Mouse (Mus musculus) stomach, embryonic 14.5 days (tissue): ENCODE results near the gene Actr1a. TPM values are rescaled to one million over a fixed set of nuclear protein-coding genes. Genes with fewer than 3 reads are reported as not detected.

Experiments
- ATAC-seq: fragments of 200-750 bp; cut with Nextera tagmentation; 2 replicates; pipeline ENCODE4 v1.8.0; 2017; ENCODE audit warnings: low read depth, moderate TSS enrichment; ENCODE audit not compliant: insufficient number of reproducible peaks, insufficient read depth, low FRiP score
- H3K27ac ChIP-seq: fragments of 300-500 bp; sonication (generic); 2 replicates; pipeline ENCODE4 v1.5.1; 2014; ENCODE audit warnings: mild to moderate bottlenecking, low read length, moderate library complexity, mixed read lengths
- H3K27me3 ChIP-seq: fragments of 300-500 bp; sonication (generic); 2 replicates; pipeline ENCODE4 v1.6.1; 2014; ENCODE audit warnings: low read length, control low read depth, mixed read lengths; ENCODE audit not compliant: control insufficient read depth, insufficient read depth
- H3K36me3 ChIP-seq: fragments of 300-500 bp; sonication (generic); 2 replicates; pipeline ENCODE4 v1.6.1; 2014; ENCODE audit warnings: mild to moderate bottlenecking, control low read depth, low read length, moderate library complexity, mixed read lengths; ENCODE audit not compliant: control insufficient read depth, insufficient read depth
- H3K4me1 ChIP-seq: fragments of 300-500 bp; sonication (generic); 2 replicates; pipeline ENCODE4 v1.6.1; 2014; ENCODE audit warnings: low read length, control low read depth, mixed read lengths; ENCODE audit not compliant: control insufficient read depth, insufficient read depth
- H3K4me2 ChIP-seq: fragments of 300-500 bp; sonication (generic); replicated peaks from 2 replicates; pipeline ENCODE4 v1.6.1; 2014; ENCODE audit warnings: low read depth, low read length, control low read depth
- H3K4me3 ChIP-seq: fragments of 300-500 bp; sonication (generic); 2 replicates; pipeline ENCODE4 v1.5.1; 2014; ENCODE audit warnings: low read depth, low read length, control low read depth
- H3K9ac ChIP-seq: fragments of 300-500 bp; sonication (generic); replicated peaks from 2 replicates; pipeline ENCODE4 v1.6.1; 2014; ENCODE audit warnings: low read depth, mild to moderate bottlenecking, control low read depth, low read length, moderate library complexity, mixed read lengths
- H3K9me3 ChIP-seq: fragments of 300-500 bp; sonication (generic); 2 replicates; pipeline ENCODE4 v1.6.1; 2016; ENCODE audit warnings: low read depth, low read length, control low read depth; ENCODE audit not compliant: control insufficient read depth
- WGBS: fragments of 180-500 bp; shearing (Covaris S2); extraction: QIAGEN DNeasy Blood & Tissue Kit; methylation state at CpG from one replicate; pipeline ENCODE4 v1.1.7; 2014; 5-methylcytosine and 5-hydroxymethylcytosine counted together
- polyA plus RNA-seq: library from polyadenylated mRNA; unstranded; fragments of >200 nt; fragmentation: Nextera tagmentation; extraction: Ambion mirVana; gene quantifications from 2 replicates; pipeline ENCODE4 v1.2.1, GENCODE M21; 2014

Gene Actr1a
- polyA plus RNA-seq, 1 experiment from 2014 or later = 141 TPM

DNA sequence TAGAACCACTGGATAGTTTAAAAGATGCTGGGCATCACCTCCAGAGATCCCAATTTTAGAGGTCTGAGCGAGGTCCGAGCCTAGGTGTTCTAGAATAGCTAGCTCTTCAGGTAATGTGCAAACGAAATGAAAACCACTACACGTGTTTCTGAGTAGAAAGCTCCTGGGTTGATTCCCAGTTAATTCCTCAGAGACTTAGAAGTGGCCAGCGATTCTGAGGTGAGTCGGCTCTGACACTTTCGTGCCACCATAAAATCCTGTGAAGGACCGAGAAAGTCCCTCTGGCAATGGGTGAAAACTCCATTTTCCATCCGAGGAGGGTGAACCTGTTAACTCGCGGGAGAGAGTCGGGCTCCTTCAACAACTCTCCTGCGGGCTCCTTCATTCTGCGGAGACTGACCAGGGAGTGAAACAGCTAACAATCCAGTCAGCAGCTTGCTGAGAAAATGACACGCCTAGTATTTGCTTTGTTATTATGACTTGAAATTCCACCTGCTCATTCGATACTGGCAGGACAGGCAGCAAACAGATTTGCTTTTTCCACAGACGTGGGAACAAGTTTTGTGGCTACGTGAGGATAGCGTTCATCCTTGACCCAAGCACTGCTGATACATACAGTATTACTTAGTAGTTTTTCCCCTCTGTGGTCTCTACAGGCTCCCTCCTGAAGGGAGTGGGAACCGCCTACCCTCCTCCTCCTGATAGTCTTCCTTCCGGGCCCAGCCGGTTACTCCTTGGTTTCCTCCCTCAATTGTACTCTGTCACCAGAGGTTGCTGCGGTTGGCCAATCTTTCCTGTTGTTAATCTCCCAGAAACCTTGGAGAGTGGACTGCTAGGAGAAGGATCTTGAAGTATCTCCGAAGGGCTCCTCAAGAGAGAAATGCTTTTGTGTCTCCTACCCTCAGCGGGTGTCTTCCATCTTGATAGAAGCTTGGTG, 37.9 kb downstream of the Actr1a start:
- ATAC-seq = no peak; the same call in 1 of the 2 replicates
- H3K9me3 ChIP-seq = no peaks in the 10 kb centered on the region
- peak overlapping the region; percentile 48; the same call in 1 of the 2 replicates for H3K27ac ChIP-seq
- H3K4me3 ChIP-seq = peak overlapping the region; percentile 45
- H3K9ac ChIP-seq = no peak overlapping the region
- WGBS = 18% methylated on average over 25 of the region's 25 CpGs
- H3K27me3 ChIP-seq = 0 out of 2 replicates have a peak, but pooled peaks cover 8% of the 10 kb centered on the region
- H3K4me1 ChIP-seq = no peaks in the 10 kb centered on the region
- H3K4me2 ChIP-seq = peak overlapping the region; percentile 75
- H3K36me3 ChIP-seq = no peaks in the 10 kb centered on the region

DNA sequence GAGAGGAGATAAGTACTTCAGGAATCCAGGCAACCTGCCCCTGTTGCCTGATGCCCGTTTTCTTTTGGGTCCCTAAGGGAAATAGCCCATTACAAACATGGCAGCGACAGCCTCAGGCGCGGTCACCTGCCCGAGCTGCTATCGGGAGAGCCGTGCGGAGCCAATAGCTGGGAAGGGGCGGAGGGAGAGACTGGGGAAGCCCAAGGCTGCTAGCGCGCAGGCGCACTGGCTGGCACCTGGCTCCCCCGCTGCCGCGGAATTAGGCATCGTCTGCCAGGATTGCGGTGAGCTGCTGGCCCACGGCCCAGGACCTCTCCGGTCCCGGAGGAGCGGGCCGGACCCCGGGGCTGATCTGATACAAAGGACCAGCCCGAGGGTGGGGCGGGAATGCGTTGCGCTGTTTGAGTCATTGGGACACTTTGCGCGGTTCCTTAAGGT, 38.8 kb downstream of the Actr1a start:
- Histone ChIP-seq H3K4me3 (peak overlapping the region; percentile 45), H3K36me3 (no peaks in the 10 kb centered on the region), H3K27ac (0 out of 2 replicates have a peak overlapping the region, but pooled peaks have one; percentile 48), H3K27me3 (0 out of 2 replicates have a peak, but pooled peaks cover 8% of the 10 kb centered on the region), H3K4me1 (no peaks in the 10 kb centered on the region), H3K9me3 (no peaks in the 10 kb centered on the region), H3K9ac (peak overlapping the region; percentile 28; the same call in 1 of the 2 replicates), H3K4me2 (peak overlapping the region; percentile 75)
- WGBS = under 1% methylated on average over 29 of the region's 29 CpGs
- peak; percentile 86 for ATAC-seq

DNA sequence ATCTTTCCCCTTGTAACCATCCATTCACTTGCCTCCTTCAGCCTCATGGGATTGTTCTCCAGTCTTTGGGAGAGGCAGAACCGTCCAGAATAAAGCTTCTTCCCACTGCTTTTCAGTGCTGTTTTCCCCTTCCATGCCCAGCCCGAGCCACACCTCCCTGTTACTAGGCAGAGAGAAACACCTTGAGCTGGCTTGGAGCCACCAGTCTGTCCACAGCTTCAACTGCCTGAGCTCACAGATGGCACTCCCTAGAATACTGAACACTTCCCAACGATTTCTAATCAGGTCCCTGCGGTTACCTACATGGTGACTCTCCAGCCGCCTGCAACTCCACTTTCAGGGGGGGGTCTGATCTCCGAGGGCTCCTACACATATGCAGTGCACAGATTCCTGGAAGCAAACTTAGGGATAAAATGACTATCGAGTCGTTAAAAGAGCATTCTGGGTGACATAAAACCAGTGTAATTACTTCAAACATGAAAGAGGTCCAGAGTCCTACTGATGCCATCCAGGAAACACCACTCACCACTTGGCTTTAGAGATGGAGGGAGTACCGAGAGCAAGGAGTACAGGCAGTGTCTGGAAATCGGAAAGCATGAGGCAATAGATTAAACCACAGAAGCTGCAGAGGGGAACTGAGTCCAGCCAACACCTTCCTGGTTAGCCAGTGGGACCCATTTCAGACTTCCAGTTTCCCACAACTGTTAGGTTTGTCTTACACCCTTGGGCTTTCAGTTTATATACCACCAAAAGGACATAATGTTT, 45.2 kb downstream of the Actr1a start, which contains the start of gene 2310034G01Rik:
Gene 2310034G01Rik, minus strand, starts transcription at position 135 of the 765 bp plus-strand sequence.
- Histone ChIP-seq H3K4me2 (peak within 1 kb of the TSS; percentile 67), H3K36me3 (no peaks in the 10 kb centered on the region), H3K4me1 (0 out of 2 replicates have a peak, but pooled peaks cover 10% of the 10 kb centered on the region), H3K9me3 (no peaks in the 10 kb centered on the region), H3K4me3 (peak within 1 kb of the TSS; percentile 66), H3K27me3 (no peaks in the 10 kb centered on the region), H3K27ac (peak within 1 kb of the TSS; percentile 82), H3K9ac (peak within 1 kb of the TSS; percentile 65)
- 62% methylated on average over 10 of the region's 10 CpGs for WGBS
- ATAC-seq = no peak

DNA sequence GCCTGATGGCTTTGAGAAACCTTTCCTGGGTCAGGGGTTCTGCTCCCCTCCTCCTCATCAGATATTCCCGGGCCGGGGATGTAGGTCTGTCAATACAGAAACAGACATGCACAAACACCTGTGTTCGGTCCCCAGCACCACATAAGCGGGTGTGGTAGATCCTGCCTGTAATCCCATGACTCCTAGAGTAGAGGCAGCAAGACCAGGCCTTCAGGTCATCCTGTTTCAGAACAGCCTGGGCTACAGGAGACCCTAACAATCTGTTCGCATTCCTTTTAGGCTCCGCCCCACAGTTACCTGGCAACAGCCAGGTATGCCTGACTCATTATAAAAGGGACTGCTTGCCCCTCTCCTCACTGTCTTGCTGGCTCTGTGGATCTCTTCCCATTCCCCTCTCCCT, 46.0 kb downstream of the Actr1a start:
- Histone ChIP-seq H3K36me3 (no peaks in the 10 kb centered on the region), H3K4me3 (peak overlapping the region; percentile 66), H3K27ac (no peak overlapping the region; the same call in 1 of the 2 replicates), H3K9ac (peak overlapping the region; percentile 65), H3K9me3 (no peaks in the 10 kb centered on the region), H3K4me1 (0 out of 2 replicates have a peak, but pooled peaks cover 10% of the 10 kb centered on the region), H3K27me3 (no peaks in the 10 kb centered on the region), H3K4me2 (peak overlapping the region; percentile 67)
- WGBS = 26% methylated on average over 6 of the region's 6 CpGs
- ATAC-seq = no peak

GRCm38 (mm10) chr19:46348761-46349458, 46.6 kb downstream of the Actr1a start:
- peak; percentile 82 for ATAC-seq
- WGBS = under 1% methylated on average over 78 of the region's 78 CpGs

DNA sequence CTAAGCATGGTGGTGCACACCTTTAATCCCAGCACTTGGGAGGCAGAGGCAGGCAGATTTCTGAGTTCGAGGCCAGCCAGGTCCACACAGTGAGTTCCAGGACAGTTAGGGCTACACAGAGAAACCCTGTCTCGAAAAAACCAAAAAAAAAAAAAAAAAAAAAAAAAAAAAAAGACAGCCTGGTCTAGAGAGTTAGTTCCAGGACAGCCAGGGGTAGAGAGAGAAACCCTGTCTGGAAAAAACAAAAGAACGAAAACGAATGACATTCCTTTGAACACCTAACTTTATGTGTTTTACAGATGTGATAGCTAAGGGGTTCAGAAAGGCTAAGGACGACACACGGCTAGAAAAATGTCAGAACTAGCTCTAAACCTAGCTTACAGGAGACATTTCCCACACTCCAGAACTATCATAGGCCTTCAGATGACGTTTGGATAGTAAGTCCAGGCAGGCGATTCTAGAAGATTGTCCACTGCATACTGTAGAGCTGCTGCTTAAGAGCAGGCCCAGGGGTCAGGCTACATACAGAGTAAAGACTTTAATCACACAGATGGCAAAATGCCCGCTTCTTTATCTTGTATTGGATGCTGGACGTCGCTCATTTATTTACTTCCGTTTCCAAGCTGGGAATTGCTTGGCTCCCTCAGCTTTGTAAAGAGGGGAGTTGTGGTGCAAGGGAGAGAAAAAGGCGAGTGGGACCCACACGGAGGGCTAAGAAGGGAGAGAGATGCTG, 47.4 kb downstream of the Actr1a start:
- H3K27ac ChIP-seq = peak overlapping the region; percentile 82; the same call in 1 of the 2 replicates
- WGBS = 30% methylated on average over 14 of the region's 14 CpGs
- ATAC-seq = no peak
- no peaks in the 10 kb centered on the region for H3K36me3 ChIP-seq
- peak overlapping the region; percentile 67 for H3K4me2 ChIP-seq
- no peaks in the 10 kb centered on the region for H3K27me3 ChIP-seq
- H3K9ac ChIP-seq = peak overlapping the region; percentile 65
- H3K4me3 ChIP-seq = peak overlapping the region; percentile 66
- H3K9me3 ChIP-seq = no peaks in the 10 kb centered on the region
- 0 out of 2 replicates have a peak, but pooled peaks cover 10% of the 10 kb centered on the region for H3K4me1 ChIP-seq

More at GRCm38 (mm10) chr19:46348761-46349458, 46.6 kb downstream of the Actr1a start:
- peak overlapping the region; percentile 67 for H3K4me2 ChIP-seq
- peak overlapping the region; percentile 82 for H3K27ac ChIP-seq
- peak overlapping the region; percentile 65 for H3K9ac ChIP-seq
- H3K9me3 ChIP-seq = no peaks in the 10 kb centered on the region
- H3K27me3 ChIP-seq = no peaks in the 10 kb centered on the region
- 0 out of 2 replicates have a peak, but pooled peaks cover 10% of the 10 kb centered on the region for H3K4me1 ChIP-seq
- no peaks in the 10 kb centered on the region for H3K36me3 ChIP-seq
- H3K4me3 ChIP-seq = peak overlapping the region; percentile 66

DNA sequence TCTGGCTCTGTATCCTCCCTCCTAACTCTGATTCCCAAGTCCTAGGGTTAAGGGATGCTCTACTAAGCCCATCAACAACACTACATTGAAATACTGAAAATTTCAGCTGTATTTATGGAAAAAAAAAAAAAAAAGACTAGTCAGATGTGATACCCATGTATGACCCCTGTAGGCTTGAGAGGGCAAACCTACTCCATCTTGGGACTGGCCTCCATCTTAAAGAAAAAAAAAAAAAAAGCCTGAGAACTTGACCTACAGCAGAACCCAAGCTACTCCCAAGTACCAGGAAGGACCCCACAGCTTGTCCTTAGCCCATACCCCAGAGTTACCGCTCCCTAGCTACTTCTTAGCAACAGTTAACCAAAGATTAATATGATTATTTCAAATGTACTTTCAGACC, 48.4 kb downstream of the Actr1a start:
- no peak overlapping the region for H3K4me3 ChIP-seq
- no peak for ATAC-seq
- H3K9me3 ChIP-seq = no peaks in the 10 kb centered on the region
- no peak overlapping the region for H3K4me2 ChIP-seq
- H3K36me3 ChIP-seq = no peaks in the 10 kb centered on the region
- 97% methylated on average over 1 of the region's 1 CpGs for WGBS
- 0 out of 2 replicates have a peak, but pooled peaks cover 10% of the 10 kb centered on the region for H3K4me1 ChIP-seq
- no peaks in the 10 kb centered on the region for H3K27me3 ChIP-seq
- no peak overlapping the region for H3K9ac ChIP-seq
- no peak overlapping the region for H3K27ac ChIP-seq
